Comparison of ENCODE assay signal across 7 mouse cellular contexts in genomic region chr5:125136996-125137671, GRCm38 (mm10). TPM values are rescaled to one million over a fixed set of nuclear protein-coding genes. Genes with fewer than 3 reads are reported as not detected.
DNase-seq lines count a peak whose midpoint lies in the region; ATAC-seq and TF ChIP-seq lines count a peak whose summit lies in the region.

No protein-coding gene starts in this region.

- peaks cover 13% of the 10 kb centered on the region for H3K36me3 ChIP-seq in E14TG2a.4 (ENCODE audit: insufficient read depth, low read length)
- no peaks in the 10 kb centered on the region for H3K36me3 ChIP-seq in forebrain, postnatal 0 days (ENCODE audit: insufficient read depth)
- 0 out of 2 replicates have a peak, but pooled peaks cover 6% of the 10 kb centered on the region for H3K36me3 ChIP-seq in limb, embryonic 15.5 days
- no peaks in the 10 kb centered on the region for H3K36me3 ChIP-seq in neural tube, embryonic 12.5 days

- H3K27ac ChIP-seq in forebrain, postnatal 0 days (ENCODE audit: low read depth, low read length): 0 out of 2 replicates have a peak overlapping the region, but pooled peaks have one; percentile 4
- H3K27ac ChIP-seq in limb, embryonic 15.5 days: peak overlapping the region; percentile 61
- H3K27ac ChIP-seq in neural tube, embryonic 12.5 days: no peak overlapping the region

- no peak for TF ChIP-seq CTCF in E14TG2a.4 (conservative IDR thresholded peaks at IDR 0.05; ENCODE audit: low read length)
- TF ChIP-seq CTCF in forebrain, postnatal 0 days (IDR thresholded peaks at IDR 0.05; ENCODE audit: low read depth): no peak

- H3K27me3 ChIP-seq in E14TG2a.4 (ENCODE audit: insufficient read depth, low read length): no peaks in the 10 kb centered on the region
- no peaks in the 10 kb centered on the region for H3K27me3 ChIP-seq in forebrain, postnatal 0 days (ENCODE audit: insufficient read depth, low read length)
- no peaks in the 10 kb centered on the region for H3K27me3 ChIP-seq in limb, embryonic 15.5 days
- no peaks in the 10 kb centered on the region for H3K27me3 ChIP-seq in neural tube, embryonic 12.5 days (replicated peaks)

- peak overlapping the region; percentile 43 for H3K4me3 ChIP-seq in E14TG2a.4 (replicated peaks; ENCODE audit: low read length)
- no peak overlapping the region for H3K4me3 ChIP-seq in forebrain, postnatal 0 days (ENCODE audit: low read depth, low read length)
- no peak overlapping the region for H3K4me3 ChIP-seq in limb, embryonic 15.5 days
- H3K4me3 ChIP-seq in neural tube, embryonic 12.5 days: no peak overlapping the region

- intact Hi-C loops in gastrocnemius, postnatal 36 days (cut with DNase I): no loop called here

- H3K4me1 ChIP-seq in E14TG2a.4 (replicated peaks; ENCODE audit: low read depth, low read length): peaks cover 93% of the 10 kb centered on the region
- H3K4me1 ChIP-seq in forebrain, postnatal 0 days (ENCODE audit: insufficient read depth): peaks cover 65% of the 10 kb centered on the region
- peaks cover 93% of the 10 kb centered on the region for H3K4me1 ChIP-seq in limb, embryonic 15.5 days
- H3K4me1 ChIP-seq in neural tube, embryonic 12.5 days: peaks cover 92% of the 10 kb centered on the region

- 43% methylated on average over 14 of the region's 14 CpGs for WGBS in forebrain, postnatal 0 days
- WGBS in limb, embryonic 15.5 days: 35% methylated on average over 14 of the region's 14 CpGs
- 57% methylated on average over 14 of the region's 14 CpGs for WGBS in neural tube, embryonic 12.5 days

- ATAC-seq in forebrain, postnatal 0 days: no peak
- ATAC-seq in limb, embryonic 15.5 days (ENCODE audit: insufficient number of reproducible peaks, low FRiP score, low TSS enrichment, low read depth): no peak
- no peak for ATAC-seq in neural tube, embryonic 12.5 days (ENCODE audit: low FRiP score, low read depth)

- no peaks in the 10 kb centered on the region for H3K9me3 ChIP-seq in E14TG2a.4 (ENCODE audit: low read length)
- no peaks in the 10 kb centered on the region for H3K9me3 ChIP-seq in forebrain, postnatal 0 days (ENCODE audit: low read length)
- no peaks in the 10 kb centered on the region for H3K9me3 ChIP-seq in limb, embryonic 15.5 days
- no peaks in the 10 kb centered on the region for H3K9me3 ChIP-seq in neural tube, embryonic 12.5 days

- no peak overlapping the region for H3K4me2 ChIP-seq in forebrain, postnatal 0 days (ENCODE audit: low read depth)
- H3K4me2 ChIP-seq in limb, embryonic 15.5 days: no peak overlapping the region
- H3K4me2 ChIP-seq in neural tube, embryonic 12.5 days (replicated peaks): 0 out of 2 replicates have a peak overlapping the region, but pooled peaks have one; percentile 1

- H3K9ac ChIP-seq in forebrain, postnatal 0 days: 0 out of 2 replicates have a peak overlapping the region, but pooled peaks have one; percentile 14
- H3K9ac ChIP-seq in limb, embryonic 15.5 days: no peak overlapping the region
- no peak overlapping the region for H3K9ac ChIP-seq in neural tube, embryonic 12.5 days

- peak; percentile 71 for DNase-seq in 3T3-L1 (ENCODE audit: low read depth, low spot score)
- DNase-seq in forebrain, postnatal 0 days: no peak
- DNase-seq in gastrocnemius, postnatal 36 days: no peak
- DNase-seq in gastrocnemius, postnatal 10 days: no peak

RNA-seq across cellular contexts. Expression of gene Ncor2, which starts 41.9 kb away (rescaled TPM):
- 12.7 and 13.4 TPM in 2 replicates for total RNA-seq in forebrain, postnatal 0 days (2014; rRNA removed)
- 11.6 and 16.8 TPM in 2 replicates for polyA plus RNA-seq in forebrain, postnatal 0 days (2015; fragmentation: Nextera tagmentation; extraction: Ambion mirVana)
- 32.7 and 34.1 TPM in 2 replicates for polyA plus RNA-seq in limb, embryonic 15.5 days (2015; fragmentation: Nextera tagmentation; extraction: Ambion mirVana)
- polyA plus RNA-seq in neural tube, embryonic 12.5 days (2016; fragmentation: Nextera tagmentation; extraction: Ambion mirVana): 36.0 and 36.9 TPM in 2 replicates
- 100 to 1,000 TPM; 102 to 112 TPM for total RNA-seq in gastrocnemius, postnatal 36 days (2021)
- 100 to 1,000 TPM; 116 to 123 TPM for total RNA-seq in gastrocnemius, postnatal 10 days (2021)
